Mouse (Mus musculus): Measurements from ENCODE around the gene Gramd1a.

Gene Gramd1a

DNA sequence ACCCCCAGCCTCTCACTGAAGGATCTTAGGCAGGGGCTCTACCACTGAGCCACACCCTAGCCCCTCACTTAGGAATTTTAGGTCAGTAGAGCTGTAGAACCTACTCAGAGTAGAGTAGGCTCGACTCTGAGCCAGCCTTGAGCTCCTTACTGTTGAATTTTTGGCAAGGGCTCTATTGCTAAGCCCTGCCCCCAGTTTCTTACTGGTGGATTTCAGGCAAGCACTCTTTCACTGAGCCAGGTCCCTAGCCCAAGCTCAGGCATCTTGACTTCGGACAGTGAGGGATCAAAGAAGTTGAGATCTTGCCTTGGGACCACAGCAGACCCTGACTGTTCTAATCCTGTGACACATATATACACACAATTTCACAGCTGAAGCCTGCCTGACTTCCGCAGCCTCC lies 32.0 kb downstream of the Gramd1a start:
- DNase-seq (ENCODE audit: low read depth, low spot score): no peak

DNA sequence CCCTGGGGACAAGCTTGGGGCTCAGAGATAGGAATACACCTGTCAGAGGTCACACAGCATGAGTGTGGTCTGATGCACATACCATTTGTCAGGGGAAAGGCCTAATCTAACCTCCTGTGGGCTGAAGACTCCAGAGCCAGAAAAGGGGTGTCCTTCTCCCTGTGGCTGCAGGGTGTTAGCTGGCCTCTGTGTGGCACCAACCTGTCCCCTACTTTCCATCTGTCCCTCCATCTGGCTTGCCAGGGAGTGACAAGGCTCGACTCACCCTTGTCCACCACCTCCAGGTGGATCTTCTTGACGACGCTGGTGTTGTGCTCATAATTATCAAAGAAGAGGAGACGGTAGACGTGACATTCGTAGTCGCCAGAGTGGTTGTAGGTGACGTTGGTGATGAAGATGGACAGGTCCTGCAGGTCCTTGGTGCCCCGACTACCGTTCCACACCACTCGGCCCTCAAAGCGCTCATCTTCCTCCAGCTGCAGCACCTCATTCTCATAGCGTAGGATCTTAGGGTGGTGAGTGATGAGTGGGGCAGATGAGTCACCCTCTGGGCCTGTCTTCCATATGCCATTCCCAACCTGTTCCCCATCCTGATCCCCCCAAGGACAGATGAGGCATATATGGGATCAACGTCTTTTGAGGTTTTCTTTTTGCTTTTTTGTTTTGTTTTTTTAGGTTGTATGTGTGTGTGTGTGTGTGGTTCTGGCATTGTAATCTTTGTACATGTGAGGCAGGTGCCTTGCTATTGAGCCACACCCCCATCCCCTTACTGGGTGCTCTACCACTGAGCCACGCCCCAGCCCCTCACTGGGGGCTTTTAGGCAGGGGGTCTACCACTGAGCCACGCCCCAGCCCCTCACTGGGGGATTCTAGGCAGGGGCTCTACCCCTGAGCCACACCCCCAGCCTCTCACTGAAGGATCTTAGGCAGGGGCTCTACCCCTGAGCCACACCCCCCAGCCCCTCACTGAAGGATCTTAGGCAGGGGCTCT lies 32.8 kb downstream of the Gramd1a start:
- DNase-seq (ENCODE audit: low read depth, low spot score): no peak

DNA sequence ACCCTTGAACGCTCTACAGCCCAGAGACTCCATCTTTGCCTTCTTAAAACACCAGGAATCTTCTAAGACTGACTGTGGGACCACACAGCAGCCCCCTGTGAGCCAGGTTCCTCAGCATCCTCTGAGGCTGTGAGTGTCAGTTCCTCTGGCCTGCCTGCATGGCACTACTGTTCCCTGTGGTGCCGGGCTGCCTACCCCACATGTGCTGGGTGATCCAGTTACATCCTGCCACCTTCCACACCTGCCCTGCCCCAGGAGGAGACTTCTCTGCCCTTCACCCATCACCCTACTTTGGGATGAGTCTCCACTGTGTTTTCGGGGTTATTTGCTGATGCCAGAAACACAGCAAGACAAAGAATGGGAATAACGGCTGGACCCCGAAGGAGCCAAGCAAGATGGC lies 36.1 kb downstream of the Gramd1a start:
- DNase-seq (ENCODE audit: low read depth, low spot score): no peak

DNA sequence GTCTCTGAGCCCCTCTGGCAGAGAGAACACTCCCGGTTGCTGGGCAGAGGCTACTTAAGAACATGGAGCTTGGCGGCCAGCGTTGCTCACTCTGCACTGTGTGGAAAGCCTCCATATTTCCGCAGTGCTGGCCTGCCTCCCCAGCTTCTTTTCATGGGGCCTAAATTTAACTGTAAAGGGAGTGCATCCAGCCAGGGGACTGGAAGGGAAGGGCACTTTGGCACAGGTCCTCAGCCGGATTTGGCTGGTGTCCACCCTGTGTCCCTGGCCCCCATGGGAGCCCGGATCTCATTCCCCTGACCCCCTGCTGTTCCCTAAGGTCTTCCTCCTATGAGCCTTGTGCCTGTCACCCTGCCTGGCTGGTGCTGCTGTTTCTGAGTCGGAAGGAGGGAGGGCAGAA lies 37.2 kb downstream of the Gramd1a start:
- DNase-seq (ENCODE audit: low read depth, low spot score): no peak

DNA sequence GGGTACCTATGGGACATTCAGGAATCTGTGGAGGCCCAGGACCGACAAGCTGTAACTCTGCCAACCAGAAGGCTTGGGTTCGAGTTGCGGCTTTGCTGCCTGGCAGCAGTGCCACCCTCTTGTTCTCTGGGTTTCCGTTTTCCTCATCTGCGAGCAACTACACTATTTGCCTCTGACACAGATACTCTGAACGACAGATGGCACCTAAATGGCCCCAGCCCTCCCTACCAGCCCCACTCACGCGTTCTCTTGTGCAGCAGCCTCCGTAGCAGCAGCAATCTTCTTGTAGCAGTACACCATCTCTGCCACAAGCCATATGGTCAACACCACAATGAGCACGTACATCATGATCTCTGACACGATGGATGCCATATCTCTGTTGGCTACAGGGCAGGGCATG lies 38.2 kb downstream of the Gramd1a start:
- no peak for DNase-seq (ENCODE audit: low read depth, low spot score)

DNA sequence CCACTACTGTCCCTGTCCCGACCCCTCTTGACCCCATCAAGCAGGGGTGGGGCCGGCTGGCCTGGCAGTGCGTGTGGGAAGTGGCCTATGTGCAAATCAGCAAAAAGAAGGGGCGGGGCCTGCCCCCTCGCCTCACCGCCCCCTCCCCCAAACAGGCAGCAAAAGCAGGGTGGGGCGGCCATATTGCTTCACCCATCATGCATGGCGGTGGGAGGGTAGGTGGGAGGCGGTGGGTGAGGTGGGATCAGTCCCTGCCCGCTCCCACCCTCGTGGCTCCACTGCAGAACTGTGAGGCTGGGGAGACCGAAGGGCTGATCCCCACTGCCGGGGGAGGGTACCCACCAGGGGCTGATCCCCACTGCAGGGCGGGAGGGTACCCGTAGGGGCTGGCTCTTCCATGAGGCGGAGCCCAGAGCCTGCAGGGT lies 39.0 kb downstream of the Gramd1a start:
- DNase-seq (ENCODE audit: low read depth, low spot score): no peak

DNA sequence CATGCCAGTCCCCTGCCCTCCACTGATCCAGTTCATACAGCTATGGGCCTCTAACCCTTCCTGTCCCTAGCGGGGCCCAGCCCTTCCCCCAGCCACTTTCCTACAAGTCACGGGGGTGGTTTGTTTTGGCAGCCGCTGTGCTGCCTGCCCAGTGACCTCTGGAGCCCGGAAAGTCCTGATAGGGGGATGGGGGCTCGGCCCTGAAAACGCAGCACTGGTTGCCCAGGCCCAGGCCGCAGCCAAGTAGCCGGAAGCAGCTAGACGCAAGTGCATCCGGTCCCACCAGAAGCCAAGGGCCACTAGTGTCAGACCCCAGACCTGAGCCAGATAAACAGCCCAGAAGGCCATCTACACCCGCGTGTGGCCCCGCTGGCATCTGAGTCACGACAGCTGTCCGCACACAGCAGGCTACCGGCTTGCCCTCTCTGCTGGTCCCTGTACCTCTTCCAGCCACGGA lies 40.1 kb downstream of the Gramd1a start:
- no peak for DNase-seq (ENCODE audit: low read depth, low spot score)

DNA sequence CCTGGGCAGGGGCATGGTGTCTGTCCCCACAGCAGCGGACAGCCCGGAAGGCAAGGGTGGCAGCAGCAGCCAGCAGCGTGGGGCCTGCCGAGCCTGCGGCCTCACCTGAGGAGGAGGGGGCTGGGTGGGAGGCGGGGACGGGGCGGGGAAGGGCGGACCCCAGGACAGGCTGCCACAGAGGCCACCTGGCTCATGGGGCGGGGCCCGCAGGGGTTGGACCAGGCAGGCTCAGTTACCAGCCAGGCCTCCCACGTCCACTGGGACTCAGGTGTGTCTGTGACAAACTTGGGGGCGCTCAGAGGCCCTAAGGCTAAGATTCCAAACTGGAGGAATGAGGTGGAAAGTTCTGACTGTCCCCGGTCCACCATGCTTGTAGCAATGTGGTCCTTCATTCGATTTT lies 40.5 kb downstream of the Gramd1a start, which contains the start of gene Hpn:
Gene Hpn (minus strand): TSS at position 109 of the 400 bp plus-strand sequence.
- DNase-seq (ENCODE audit: low read depth, low spot score): no peak

DNA sequence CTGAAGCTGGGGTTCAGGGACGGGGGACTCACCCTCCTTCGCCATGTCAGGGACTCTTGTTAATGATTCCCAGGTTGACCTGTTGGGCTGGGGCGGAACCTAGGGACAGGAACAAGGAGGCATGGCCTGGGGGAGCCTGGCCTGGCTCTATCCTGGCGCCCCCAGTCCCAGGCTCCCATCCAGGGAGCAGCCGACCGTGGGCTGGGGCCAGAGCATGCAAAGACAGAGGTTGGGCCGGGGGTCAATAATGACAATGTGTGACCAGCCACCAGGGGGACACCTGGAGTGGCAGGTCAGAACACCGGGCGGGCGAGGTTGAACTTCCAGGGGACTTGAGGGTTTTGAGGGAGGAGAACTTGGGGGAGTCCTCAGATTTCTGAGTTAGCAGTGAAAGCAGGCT lies 41.0 kb downstream of the Gramd1a start:
- DNase-seq (ENCODE audit: low read depth, low spot score): no peak

DNA sequence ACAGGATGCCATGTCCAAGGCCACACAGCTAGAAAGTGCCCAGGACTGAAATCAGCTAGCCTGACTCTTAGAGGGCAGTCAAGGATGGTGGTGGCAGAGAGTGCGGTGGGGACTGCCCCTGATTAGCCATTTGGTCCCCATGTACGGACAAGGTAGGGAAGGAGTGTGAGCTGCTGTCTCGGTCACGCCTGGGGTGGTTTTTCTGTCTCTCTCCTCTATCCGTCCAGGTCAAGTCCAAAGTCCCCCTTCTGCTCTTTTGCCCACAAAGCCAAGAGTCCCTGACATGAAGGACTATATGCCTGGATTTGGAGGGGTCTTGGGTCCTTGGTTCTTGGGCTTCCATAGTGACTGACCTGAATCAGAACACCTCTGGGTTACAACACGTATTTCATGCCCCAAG lies 41.9 kb downstream of the Gramd1a start:
- DNase-seq (ENCODE audit: low read depth, low spot score): no peak

DNA sequence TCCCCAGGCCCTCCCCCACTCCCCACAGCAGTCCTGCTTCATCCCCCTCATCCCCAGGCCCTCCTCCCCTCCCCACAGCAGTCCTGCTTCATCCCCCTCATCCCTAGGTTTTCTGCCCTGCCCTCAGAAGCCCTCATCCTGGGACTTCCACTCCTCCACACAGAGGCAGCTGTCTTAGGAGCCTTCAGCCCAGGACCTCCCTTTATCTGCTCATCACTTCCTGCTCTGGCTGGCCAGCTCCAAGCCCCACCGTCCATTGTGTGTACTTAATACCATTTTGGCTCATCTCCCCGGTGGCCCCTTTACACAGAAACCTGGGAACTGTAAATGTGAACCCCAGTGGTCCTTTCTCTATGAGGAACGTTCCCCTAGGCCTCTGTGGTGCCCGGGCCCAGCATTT lies 43.7 kb downstream of the Gramd1a start:
- DNase-seq (ENCODE audit: low read depth, low spot score): no peak

DNA sequence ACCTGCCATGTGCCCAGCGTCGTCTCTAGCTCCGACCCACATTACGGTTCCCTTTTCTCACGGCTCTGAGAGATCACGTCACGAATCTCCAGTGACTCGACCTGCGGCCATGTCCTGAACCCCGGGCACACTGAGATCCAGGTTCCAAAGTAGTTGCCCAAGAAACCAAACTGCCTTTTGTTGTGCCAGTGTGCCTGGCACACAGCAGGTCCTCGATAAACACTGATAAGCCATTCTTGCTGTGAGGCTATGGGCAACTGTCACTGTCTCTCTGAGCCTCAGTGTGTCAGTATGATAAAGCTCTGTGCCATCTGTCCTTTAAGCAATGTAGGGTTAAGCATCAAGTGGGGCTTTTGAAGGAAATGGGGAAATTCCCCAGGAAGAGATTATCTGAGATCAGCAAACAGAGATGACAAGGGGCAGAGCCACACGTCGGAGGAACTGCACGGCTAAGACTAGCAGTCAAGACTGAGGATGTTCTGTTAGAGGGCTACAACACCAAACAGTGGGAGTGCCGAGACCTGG lies 44.8 kb downstream of the Gramd1a start:
- peak; percentile 78 for DNase-seq (ENCODE audit: low read depth, low spot score)

DNA sequence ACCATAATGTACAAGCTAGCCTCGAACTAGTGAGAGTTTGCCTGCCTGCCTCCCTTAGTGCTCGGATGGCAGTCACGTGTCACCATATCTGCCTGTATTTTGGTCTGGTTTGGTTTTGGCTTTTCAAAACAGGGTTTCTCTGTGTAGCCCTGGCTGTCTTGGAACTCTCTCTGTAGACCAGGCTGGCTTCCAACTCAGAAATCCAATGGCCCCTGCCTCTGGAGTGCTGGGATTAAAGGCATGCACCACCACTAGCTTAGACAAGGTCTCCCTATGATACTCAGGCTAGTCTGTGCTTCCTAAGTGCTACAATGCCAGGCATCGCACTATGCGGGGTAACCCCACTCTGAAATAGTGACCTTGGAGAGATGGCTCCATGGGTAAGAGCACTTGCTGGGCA lies 45.9 kb downstream of the Gramd1a start:
- no peak for DNase-seq (ENCODE audit: low read depth, low spot score)

DNA sequence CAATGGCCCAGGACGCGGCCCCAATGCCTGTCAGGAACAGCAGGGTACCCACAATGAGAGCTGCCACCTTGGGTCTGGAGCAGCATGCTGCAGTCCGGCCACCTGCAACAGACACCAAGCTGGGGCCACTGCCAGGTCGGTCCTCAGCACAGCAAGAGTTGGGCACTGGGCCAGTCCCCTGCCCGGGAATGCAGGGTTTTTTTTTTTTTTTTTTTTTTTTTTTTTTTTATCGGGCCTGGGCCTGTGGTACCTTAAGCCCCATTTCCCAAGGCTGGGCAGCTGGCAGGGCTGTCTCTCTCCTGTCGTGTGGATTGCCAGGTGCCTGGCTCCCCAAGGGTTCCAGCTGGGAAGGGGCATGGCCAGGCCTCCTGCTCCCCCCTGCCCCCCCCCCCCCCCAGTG lies 46.6 kb downstream of the Gramd1a start:
- DNase-seq (ENCODE audit: low read depth, low spot score): no peak

DNA sequence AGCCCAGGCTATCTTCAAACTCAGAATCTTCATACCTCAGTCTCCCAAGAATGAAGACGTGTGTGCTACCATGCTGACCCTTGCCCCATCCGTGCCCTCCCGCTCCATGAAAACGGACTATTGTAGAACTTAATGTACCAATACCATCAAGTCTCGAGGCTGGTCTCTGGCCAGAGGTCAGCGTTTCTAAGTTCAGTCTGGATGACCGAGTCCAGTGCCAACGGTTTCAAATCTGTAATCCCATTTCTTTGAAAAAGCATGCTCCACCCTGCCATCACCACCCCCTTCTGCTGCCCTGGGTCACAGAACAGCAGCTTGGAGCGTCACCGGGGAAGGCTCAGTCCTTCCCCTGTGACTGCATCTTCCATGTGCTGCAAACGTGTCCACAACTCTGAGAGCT lies 47.9 kb downstream of the Gramd1a start:
- no peak for DNase-seq (ENCODE audit: low read depth, low spot score)

DNA sequence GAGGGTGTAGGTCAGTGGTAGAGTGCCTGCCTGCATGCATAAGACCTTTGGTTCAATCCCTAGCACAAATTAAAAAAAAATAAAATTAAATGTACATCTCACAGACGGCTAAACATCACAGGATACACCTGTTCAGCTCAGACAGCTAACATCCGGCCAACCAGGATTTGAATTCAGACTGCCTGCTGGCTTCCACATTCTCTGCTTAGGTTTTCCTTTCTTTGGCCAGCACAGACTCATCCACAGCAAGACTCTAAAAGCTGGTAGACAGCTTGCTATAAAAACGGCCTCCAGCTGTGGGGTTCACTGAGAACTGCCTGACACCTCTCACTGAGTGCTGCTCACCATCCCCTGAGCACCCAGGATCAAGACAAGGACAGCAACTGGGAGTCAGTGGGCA lies 49.5 kb downstream of the Gramd1a start:
- no peak for DNase-seq (ENCODE audit: low read depth, low spot score)

DNA sequence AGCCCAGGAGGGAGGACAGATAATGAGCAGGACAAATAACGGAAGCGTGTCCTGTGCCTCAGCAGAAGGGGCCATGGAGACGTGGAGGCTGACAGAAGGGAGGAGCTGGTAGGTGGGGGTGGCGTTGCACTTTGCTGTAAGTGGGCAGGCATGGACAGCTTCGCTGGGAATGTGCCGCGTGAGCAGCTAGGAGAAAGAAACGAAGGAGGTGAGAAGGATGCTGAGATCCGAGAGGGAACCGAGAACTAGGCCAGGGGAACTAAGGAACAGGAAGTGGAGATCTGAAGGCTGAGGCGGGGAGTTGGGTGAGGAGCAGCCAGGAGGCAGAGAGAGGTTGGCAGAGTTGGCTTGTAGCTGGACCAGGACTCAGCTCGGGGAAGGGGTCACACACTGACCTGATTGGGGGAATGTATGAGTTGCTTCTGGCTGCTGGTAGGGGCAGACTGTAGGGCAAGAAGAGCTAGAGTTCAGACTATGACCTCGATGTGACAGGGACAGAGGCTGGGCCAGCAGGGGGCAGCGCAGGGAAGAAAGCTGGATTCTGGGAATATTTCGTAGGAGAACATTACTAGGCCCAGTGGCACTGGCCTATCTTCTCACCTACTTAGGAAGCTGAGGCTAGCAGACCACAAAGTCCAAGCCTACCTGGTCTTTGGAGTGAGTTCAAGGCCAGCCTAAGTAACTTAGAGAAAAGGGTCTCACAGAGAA lies 50.5 kb downstream of the Gramd1a start:
- no peak for DNase-seq (ENCODE audit: low read depth, low spot score)

DNA sequence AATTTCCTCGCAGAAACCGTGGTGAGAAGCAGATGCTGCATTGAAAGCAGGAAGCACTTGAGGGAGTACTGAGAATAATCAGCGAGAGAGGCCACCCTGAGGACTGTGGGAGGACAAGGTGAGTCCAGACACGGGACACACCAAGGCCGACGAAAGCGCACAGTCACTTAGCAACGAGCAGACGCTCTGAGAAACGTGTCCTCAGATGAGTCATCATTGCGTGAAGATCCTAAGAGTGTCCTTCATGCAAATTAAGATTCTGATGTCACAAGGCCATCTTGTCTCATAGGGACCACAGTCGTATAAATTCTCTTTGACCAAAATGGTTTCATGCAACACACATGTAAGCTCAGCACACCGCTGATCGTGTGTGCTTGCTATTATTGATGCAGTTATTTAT lies 54.9 kb downstream of the Gramd1a start:
- no peak for DNase-seq (ENCODE audit: low read depth, low spot score)

DNA sequence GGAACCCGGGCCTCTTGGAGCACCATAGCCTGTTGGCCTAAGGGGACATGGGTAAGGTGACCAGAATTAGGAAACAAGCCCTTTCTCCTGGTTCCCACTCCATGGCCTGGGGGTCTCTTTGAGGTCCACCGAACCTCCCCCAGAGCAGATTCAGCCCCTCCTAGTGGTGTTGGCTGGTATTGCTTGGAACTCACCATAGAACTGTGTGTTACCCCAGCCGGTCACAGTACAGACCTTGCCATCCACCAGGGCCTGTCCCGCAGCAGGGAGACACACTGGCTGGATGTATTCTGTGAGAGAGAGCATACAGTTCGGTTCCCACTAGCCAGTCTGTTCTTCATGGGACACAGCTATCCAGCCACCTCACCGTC lies 56.1 kb downstream of the Gramd1a start:
- no peak for DNase-seq (ENCODE audit: low read depth, low spot score)

DNA sequence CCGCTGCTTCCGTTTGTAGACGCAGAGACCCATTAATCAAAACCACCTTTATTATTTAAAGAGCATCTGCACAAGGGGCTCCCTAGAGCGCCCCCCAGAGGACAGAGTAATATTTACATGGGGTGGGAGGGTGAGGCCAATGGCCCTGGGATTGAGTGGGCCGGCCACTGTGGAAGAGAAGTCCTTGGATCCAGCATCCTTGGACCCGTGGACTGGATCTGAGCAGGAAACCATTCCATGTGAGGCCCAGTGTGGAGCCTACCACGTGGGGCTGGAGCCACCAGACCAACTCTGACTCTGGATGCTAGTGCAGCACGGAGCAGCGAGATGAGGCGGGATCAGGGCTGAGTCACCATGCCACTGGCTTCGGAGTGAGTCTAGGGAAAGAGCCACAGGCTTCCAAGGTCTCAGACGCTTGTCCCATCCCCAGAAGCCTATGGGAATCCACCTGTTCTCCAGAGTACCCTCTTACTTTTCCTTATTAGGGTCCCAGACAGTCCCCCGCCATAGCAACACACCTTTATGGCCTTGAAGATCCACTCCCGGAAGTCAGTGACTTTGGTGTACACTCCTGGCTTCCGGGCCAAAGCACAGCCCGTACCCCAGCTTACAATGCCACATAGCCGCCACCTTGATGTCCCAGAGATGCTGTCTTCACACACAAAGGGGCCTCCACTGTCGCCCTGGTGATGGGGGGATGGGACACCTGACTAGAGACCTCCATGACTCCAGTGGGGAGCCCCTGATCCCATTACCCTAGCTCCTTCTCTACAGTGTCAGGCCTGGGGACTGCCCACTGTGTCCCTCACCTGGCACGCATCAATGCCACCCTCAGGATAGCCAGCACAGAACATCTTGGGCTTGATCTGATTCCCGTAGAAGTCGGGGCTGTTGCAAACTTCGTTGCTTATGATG lies 56.7 kb downstream of the Gramd1a start:
- DNase-seq (ENCODE audit: low read depth, low spot score): no peak

DNA sequence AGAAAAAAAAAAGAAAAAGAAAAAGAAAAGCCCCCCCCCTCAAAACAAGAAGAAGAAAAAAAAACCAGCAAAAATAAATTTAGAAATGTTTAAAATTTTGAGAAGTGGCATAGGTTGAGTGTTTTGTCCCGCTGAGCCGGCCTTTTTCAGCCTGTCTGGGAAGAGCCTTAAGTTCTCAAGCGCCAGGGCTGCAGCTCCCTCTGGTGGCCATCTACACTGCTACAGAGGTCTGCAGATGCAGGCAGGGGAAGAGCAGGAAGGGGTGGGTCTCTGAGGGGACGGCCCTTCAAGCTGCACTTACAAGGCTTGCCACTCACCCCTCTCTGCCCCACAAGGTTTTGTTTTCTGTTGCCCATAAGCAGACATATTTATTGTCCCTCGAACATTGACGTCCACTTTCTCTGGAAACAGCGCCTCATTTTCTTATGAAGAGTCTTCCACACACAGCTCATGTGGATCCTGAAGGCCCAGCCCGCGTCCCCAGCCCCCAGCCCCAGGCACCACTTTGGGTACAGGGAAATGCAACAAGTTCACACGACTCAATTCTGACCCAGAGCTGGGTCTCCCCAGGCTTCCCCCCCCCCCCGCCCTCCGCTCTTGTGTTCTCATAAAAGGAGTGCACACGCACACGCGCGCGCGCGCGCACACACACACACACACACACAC lies 58.0 kb downstream of the Gramd1a start:
- DNase-seq (ENCODE audit: low read depth, low spot score): peak; percentile 90
